Mouse (Mus musculus) frontal cortex, postnatal 14 days (tissue): ENCODE data around the gene Cryba2.

ENCODE experiments used
- DNase-seq, 2 experiments: peaks; one replicate each; pipeline ENCODE4 v3.0.0; 2022; ENCODE audit warnings: low spot score in 2 of 2

Cryba2 gene

DNA sequence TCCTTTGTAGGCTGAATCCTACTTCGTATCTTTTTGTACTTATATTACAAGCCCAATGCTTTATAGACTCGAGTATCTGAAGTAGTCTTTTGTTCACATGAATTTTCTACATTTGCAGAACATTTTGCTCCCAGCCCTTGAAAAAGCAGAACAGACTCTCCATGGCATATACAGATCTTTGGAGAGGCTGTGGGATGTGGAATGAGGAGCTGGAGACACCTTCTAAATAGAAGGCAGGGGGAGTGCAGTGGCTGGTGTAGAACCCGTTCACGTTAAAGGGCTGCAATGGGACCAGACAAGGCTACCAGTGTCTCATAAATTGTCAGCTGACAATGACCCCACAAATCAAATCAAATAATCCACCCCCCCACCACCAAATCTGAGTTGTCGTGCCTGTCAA is 44.0 kb downstream of the Cryba2 start:
- DNase-seq: no peak

DNA sequence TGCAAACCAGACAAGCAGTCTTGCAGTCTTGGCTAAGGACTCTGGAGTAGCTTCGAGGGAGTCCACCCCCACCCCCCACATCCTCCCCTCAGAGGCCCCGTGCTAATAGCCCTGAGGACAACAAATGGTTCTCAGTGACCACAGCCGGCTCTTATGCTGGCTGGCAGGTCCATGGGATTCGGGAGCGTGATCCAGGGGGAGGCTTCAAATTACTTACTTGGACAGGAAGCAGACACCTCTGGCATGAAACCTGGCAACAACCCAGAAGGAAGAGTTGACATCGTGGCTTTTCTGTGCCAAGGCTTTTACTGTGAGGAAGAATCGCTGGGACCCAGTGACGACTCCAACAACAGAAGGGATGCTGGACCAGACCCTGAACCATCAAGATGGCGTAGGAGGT is 46.6 kb downstream of the Cryba2 start:
- DNase-seq: no peak

DNA sequence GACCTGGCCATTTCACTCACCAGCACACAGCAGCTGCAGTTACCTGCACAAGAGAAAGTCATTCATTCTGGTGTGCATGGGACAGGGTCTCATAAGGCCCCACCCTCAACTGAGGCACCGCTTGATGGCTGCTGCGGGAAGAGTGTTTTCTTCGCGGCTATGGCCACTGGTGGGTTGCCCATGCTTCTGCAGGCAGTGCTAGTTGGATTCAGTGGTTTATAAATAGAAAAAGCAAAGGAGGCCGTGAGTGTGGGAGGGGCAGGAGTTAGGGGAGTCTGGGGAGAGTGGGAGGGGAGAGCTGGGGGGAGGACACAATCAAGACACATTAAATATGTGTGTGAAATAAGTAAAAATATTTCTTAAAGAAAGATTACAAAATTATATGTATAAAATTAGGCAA is 49.9 kb downstream of the Cryba2 start:
- DNase-seq: no peak
